Mouse (Mus musculus): Measurements from ENCODE around the gene Nat8f6. TPM values are rescaled to one million over a fixed set of nuclear protein-coding genes. Genes with fewer than 3 reads are reported as not detected.
"Not testable (repeated sequence)": the region's sequence is repeated elsewhere in the genome, so short reads cannot be mapped to it uniquely, and the experiment has no call there.

Gene Nat8f6
- polyA plus RNA-seq, 1 experiment from 2014 or later: 0.09 TPM

- ATAC-seq (ENCODE audit: extremely low read depth, insufficient number of reproducible peaks, low FRiP score, low TSS enrichment): no peak
- 84% methylated on average over 3 of the region's 3 CpGs for WGBS
- Histone ChIP-seq H3K9ac (no peak overlapping the region), H3K36me3 (no peaks in the 10 kb centered on the region), H3K4me1 (no peaks in the 10 kb centered on the region), H3K9me3 (no peaks in the 10 kb centered on the region), H3K27ac (replicated peaks) (no peak overlapping the region), H3K4me2 (no peak overlapping the region), H3K4me3 (no peak overlapping the region), H3K27me3 (replicated peaks) (0 out of 2 replicates have a peak, but pooled peaks cover 4% of the 10 kb centered on the region)
Observed at GRCm38 (mm10) chr6:85853481-85853880, 32.7 kb upstream of the Nat8f6 start.

- Histone ChIP-seq H3K9me3 (no peaks in the 10 kb centered on the region), H3K36me3 (no peaks in the 10 kb centered on the region), H3K4me3 (no peak overlapping the region), H3K9ac (no peak overlapping the region), H3K27ac (replicated peaks) (no peak overlapping the region), H3K4me1 (no peaks in the 10 kb centered on the region), H3K27me3 (replicated peaks) (no peaks in the 10 kb centered on the region), H3K4me2 (no peak overlapping the region)
- WGBS: 77% methylated on average over 7 of the region's 7 CpGs
- no peak for ATAC-seq (ENCODE audit: extremely low read depth, insufficient number of reproducible peaks, low FRiP score, low TSS enrichment)
Observed at GRCm38 (mm10) chr6:85851062-85851773, 30.5 kb upstream of the Nat8f6 start.

- WGBS: 34% methylated on average over 2 of the region's 2 CpGs
- no peak overlapping the region for H3K9ac ChIP-seq
- no peaks in the 10 kb centered on the region for H3K9me3 ChIP-seq
- no peak overlapping the region for H3K4me2 ChIP-seq
- H3K27ac ChIP-seq (replicated peaks): no peak overlapping the region
- no peak overlapping the region for H3K4me3 ChIP-seq
- no peaks in the 10 kb centered on the region for H3K36me3 ChIP-seq
- H3K4me1 ChIP-seq: no peaks in the 10 kb centered on the region
- no peak for ATAC-seq (ENCODE audit: extremely low read depth, insufficient number of reproducible peaks, low FRiP score, low TSS enrichment)
- no peaks in the 10 kb centered on the region for H3K27me3 ChIP-seq (replicated peaks)
Observed at GRCm38 (mm10) chr6:85849240-85849639, 28.5 kb upstream of the Nat8f6 start.

- H3K4me1 ChIP-seq: no peaks in the 10 kb centered on the region
- H3K4me3 ChIP-seq: no peak overlapping the region
- WGBS: 72% methylated on average over 4 of the region's 4 CpGs
- H3K9me3 ChIP-seq: 0 out of 2 replicates have a peak, but pooled peaks cover 3% of the 10 kb centered on the region
- no peak for ATAC-seq (ENCODE audit: extremely low read depth, insufficient number of reproducible peaks, low FRiP score, low TSS enrichment)
- no peak overlapping the region for H3K9ac ChIP-seq
- no peaks in the 10 kb centered on the region for H3K36me3 ChIP-seq
- no peak overlapping the region for H3K4me2 ChIP-seq
- H3K27ac ChIP-seq (replicated peaks): no peak overlapping the region
- H3K27me3 ChIP-seq (replicated peaks): no peaks in the 10 kb centered on the region
Observed at GRCm38 (mm10) chr6:85848140-85848539, 27.4 kb upstream of the Nat8f6 start.

GRCm38 (mm10) chr6:85846921-85847320 is 26.2 kb upstream of the Nat8f6 start:
- Histone ChIP-seq H3K4me1 (no peaks in the 10 kb centered on the region), H3K4me3 (no peak overlapping the region), H3K27me3 (replicated peaks) (no peaks in the 10 kb centered on the region), H3K36me3 (no peaks in the 10 kb centered on the region), H3K4me2 (no peak overlapping the region), H3K27ac (replicated peaks) (no peak overlapping the region), H3K9me3 (0 out of 2 replicates have a peak, but pooled peaks cover 3% of the 10 kb centered on the region), H3K9ac (no peak overlapping the region)
- 30% methylated on average over 1 of the region's 1 CpGs for WGBS
- no peak for ATAC-seq (ENCODE audit: extremely low read depth, insufficient number of reproducible peaks, low FRiP score, low TSS enrichment)

GRCm38 (mm10) chr6:85843677-85844458 is 23.1 kb upstream of the Nat8f6 start:
- WGBS: 67% methylated on average over 25 of the region's 25 CpGs

GRCm38 (mm10) chr6:85839982-85840381 is 19.2 kb upstream of the Nat8f6 start:
- ATAC-seq (ENCODE audit: extremely low read depth, insufficient number of reproducible peaks, low FRiP score, low TSS enrichment): no peak
- Histone ChIP-seq H3K4me2 (no peak overlapping the region), H3K27ac (replicated peaks) (no peak overlapping the region), H3K27me3 (replicated peaks) (no peaks in the 10 kb centered on the region), H3K9ac (no peak overlapping the region), H3K9me3 (0 out of 2 replicates have a peak, but pooled peaks cover 3% of the 10 kb centered on the region), H3K4me3 (no peak overlapping the region), H3K4me1 (no peaks in the 10 kb centered on the region), H3K36me3 (no peaks in the 10 kb centered on the region)
- 61% methylated on average over 4 of the region's 4 CpGs for WGBS

More at GRCm38 (mm10) chr6:85843677-85844458, 23.1 kb upstream of the Nat8f6 start:
- not testable (repeated sequence) for H3K27me3 ChIP-seq (replicated peaks); H3K9me3 ChIP-seq; H3K4me3 ChIP-seq; H3K36me3 ChIP-seq; ATAC-seq (ENCODE audit: extremely low read depth, insufficient number of reproducible peaks, low FRiP score, low TSS enrichment); H3K27ac ChIP-seq (replicated peaks); H3K4me2 ChIP-seq; H3K4me1 ChIP-seq; H3K9ac ChIP-seq

GRCm38 (mm10) chr6:85838674-85839073 is 17.9 kb upstream of the Nat8f6 start:
- Histone ChIP-seq H3K4me3 (no peak overlapping the region), H3K27ac (replicated peaks) (no peak overlapping the region), H3K9ac (no peak overlapping the region), H3K27me3 (replicated peaks) (no peaks in the 10 kb centered on the region), H3K36me3 (no peaks in the 10 kb centered on the region), H3K4me2 (no peak overlapping the region), H3K9me3 (0 out of 2 replicates have a peak, but pooled peaks cover 3% of the 10 kb centered on the region), H3K4me1 (no peaks in the 10 kb centered on the region)
- 75% methylated on average over 8 of the region's 8 CpGs for WGBS
- no peak for ATAC-seq (ENCODE audit: extremely low read depth, insufficient number of reproducible peaks, low FRiP score, low TSS enrichment)

GRCm38 (mm10) chr6:85837307-85837706 is 16.6 kb upstream of the Nat8f6 start:
- ATAC-seq (ENCODE audit: extremely low read depth, insufficient number of reproducible peaks, low FRiP score, low TSS enrichment); H3K4me1 ChIP-seq; H3K9me3 ChIP-seq; H3K27me3 ChIP-seq (replicated peaks); H3K36me3 ChIP-seq; H3K27ac ChIP-seq (replicated peaks); H3K9ac ChIP-seq: not testable (repeated sequence)
- Histone ChIP-seq H3K4me2 (peak overlapping the region; percentile 57), H3K4me3 (peak overlapping the region; percentile 5)
- 5% methylated on average over 5 of the region's 12 CpGs for WGBS

GRCm38 (mm10) chr6:85836827-85837226 is 16.1 kb upstream of the Nat8f6 start:
- not testable (repeated sequence) for H3K4me1 ChIP-seq; ATAC-seq (ENCODE audit: extremely low read depth, insufficient number of reproducible peaks, low FRiP score, low TSS enrichment); H3K9ac ChIP-seq; H3K36me3 ChIP-seq; H3K9me3 ChIP-seq; H3K27ac ChIP-seq (replicated peaks); H3K27me3 ChIP-seq (replicated peaks)
- peak overlapping the region; percentile 5; the same call in 1 of the 2 replicates for H3K4me3 ChIP-seq
- peak overlapping the region; percentile 57 for H3K4me2 ChIP-seq
- WGBS: 12% methylated on average over 9 of the region's 9 CpGs

GRCm38 (mm10) chr6:85836098-85836497 is 15.3 kb upstream of the Nat8f6 start:
- not testable (repeated sequence) for H3K27ac ChIP-seq (replicated peaks); H3K9me3 ChIP-seq; H3K4me1 ChIP-seq; H3K36me3 ChIP-seq; H3K4me2 ChIP-seq; ATAC-seq (ENCODE audit: extremely low read depth, insufficient number of reproducible peaks, low FRiP score, low TSS enrichment); H3K27me3 ChIP-seq (replicated peaks); H3K9ac ChIP-seq; H3K4me3 ChIP-seq
- 66% methylated on average over 5 of the region's 5 CpGs for WGBS

All from heart, embryonic 13.5 days (tissue).